Mouse (Mus musculus): Measurements from ENCODE around the gene Maats1.

- no peak for TF ChIP-seq ZC3H11A (IDR thresholded peaks at IDR 0.05; ENCODE audit: borderline replicate concordance, low read depth, low read length)
- no peak for TF ChIP-seq MAFK (IDR thresholded peaks at IDR 0.05; ENCODE audit: insufficient read depth, low read depth, low read length)
These were observed 51.8 kb downstream of the Maats1 start for GRCm38 (mm10) chr16:38290151-38290550.

All from ES-E14 (cell line).